ENCODE assay signal across 1 mouse cellular context in the genomic region with DNA sequence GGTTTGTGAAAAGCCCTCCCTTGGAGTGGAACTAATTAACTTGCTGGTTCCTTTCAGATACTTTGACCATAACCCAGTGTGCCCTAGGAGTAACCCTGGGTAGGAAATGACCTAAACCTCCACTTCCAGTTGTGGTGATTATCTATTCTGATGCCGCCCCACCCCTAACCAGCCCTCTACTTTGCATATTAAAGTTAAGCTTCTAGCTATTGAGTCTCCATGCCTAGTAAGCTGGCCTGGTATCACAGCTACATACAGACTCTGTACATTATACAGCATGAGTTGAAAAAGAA.
TF ChIP-seq lines count a peak whose summit lies in the region.

No protein-coding gene starts in this region.

TF ChIP-seq in CH12.LX, 34 proteins besides CTCF, POLR2A, EP300 and RAD21 (continued from another document):
- no peak for TF ChIP-seq UBTF (IDR thresholded peaks at IDR 0.05; ENCODE audit: low read depth, low read length)
- no peak for TF ChIP-seq ELF1 (IDR thresholded peaks at IDR 0.05; ENCODE audit: low read depth, low read length)
- no peak for TF ChIP-seq TCF12 (IDR thresholded peaks at IDR 0.05; ENCODE audit: low read depth, low read length)
- no peak for TF ChIP-seq NELFE (IDR thresholded peaks at IDR 0.05; ENCODE audit: low read depth, low read length)
- no peak for TF ChIP-seq USF2 (conservative IDR thresholded peaks at IDR 0.05; ENCODE audit: low read depth, low read length)
